19 mouse cellular contexts compared by ENCODE assay signal in genomic region chr6:92231762-92232161, GRCm38 (mm10). TPM values are rescaled to one million over a fixed set of nuclear protein-coding genes. Genes with fewer than 3 reads are reported as not detected.
"Had no signal": no experiment of that assay in that cellular context is flagged by ENCODE, and none has a peak within 500 bp of the region (broad histone marks: within the 10 kb centered on the region; RNA-seq: fewer than 3 reads in every experiment).

No protein-coding gene starts in this region.

- H3K4me2 ChIP-seq: lung, embryonic 14.5 days; midbrain, embryonic 12.5 days; neural tube, embryonic 13.5 days; neural tube, embryonic 15.5 days had no signal

- H3K4me3 ChIP-seq: midbrain, embryonic 10.5 days; midbrain, embryonic 12.5 days; myocyte; neural tube, embryonic 13.5 days; neural tube, embryonic 15.5 days had no signal

- H3K27ac ChIP-seq: midbrain, embryonic 10.5 days; midbrain, embryonic 12.5 days; neural tube, embryonic 13.5 days; neural tube, embryonic 15.5 days had no signal

- DNase-seq: lung, embryonic 14.5 days; lung, postnatal 10 days; lung, postnatal 4 days; midbrain, embryonic 14.5 days; retina, postnatal 1 day; right cerebral cortex, adult 18-20 months; right cerebral cortex, postnatal 25 days; right cerebral cortex, postnatal 4 days; spleen, adult 18-20 months; thymus, adult 18-20 months; thymus, postnatal 14 days; thymus, postnatal 36 days had no signal

- ATAC-seq: midbrain, embryonic 16.5 days had no signal

- H3K4me1 ChIP-seq: midbrain, embryonic 10.5 days; midbrain, embryonic 12.5 days; neural tube, embryonic 13.5 days; neural tube, embryonic 15.5 days had no signal

- H3K9ac ChIP-seq: lung, embryonic 14.5 days; midbrain, embryonic 12.5 days; neural tube, embryonic 13.5 days; neural tube, embryonic 15.5 days had no signal

- H3K9me3 ChIP-seq: midbrain, embryonic 10.5 days; midbrain, embryonic 12.5 days; neural tube, embryonic 13.5 days; neural tube, embryonic 15.5 days had no signal

- H3K36me3 ChIP-seq: midbrain, embryonic 10.5 days; midbrain, embryonic 12.5 days; neural tube, embryonic 13.5 days; neural tube, embryonic 15.5 days had no signal

- H3K27me3 ChIP-seq: midbrain, embryonic 12.5 days; neural tube, embryonic 13.5 days; neural tube, embryonic 15.5 days had no signal

RNA-seq across cellular contexts. Expression of gene Trh, which starts 12.7 kb away (rescaled TPM):
- polyA plus RNA-seq: myocyte; small intestine, adult 2 months had no signal
